12 mouse cellular contexts compared by ENCODE assay signal in genomic region chr3:116563095-116563492, GRCm38 (mm10). TPM values are rescaled to one million over a fixed set of nuclear protein-coding genes. Genes with fewer than 3 reads are reported as not detected.
DNase-seq lines count a peak whose midpoint lies in the region; ATAC-seq and TF ChIP-seq lines count a peak whose summit lies in the region.
"Had no signal": no experiment of that assay in that cellular context is flagged by ENCODE, and none has a peak within 500 bp of the region (broad histone marks: within the 10 kb centered on the region; RNA-seq: fewer than 3 reads in every experiment).

No protein-coding gene starts in this region.

- H3K27me3 ChIP-seq in lung, embryonic 15.5 days, result no peaks in the 10 kb centered on the region
- H3K27me3 ChIP-seq in liver, embryonic 14.5 days (ENCODE audit: control insufficient read depth, insufficient read depth, low read length), result no peaks in the 10 kb centered on the region
- no peaks in the 10 kb centered on the region for H3K27me3 ChIP-seq in stomach, postnatal 0 days (ENCODE audit: control insufficient read depth, insufficient read depth, low read length)
- H3K27me3 ChIP-seq: hindbrain, embryonic 12.5 days; kidney, embryonic 15.5 days had no signal

- no peak overlapping the region for H3K4me3 ChIP-seq in lung, embryonic 15.5 days
- H3K4me3 ChIP-seq in lung, adult 2 months (replicated peaks; ENCODE audit: extremely low read depth, low read depth, low read length), result no peak overlapping the region
- H3K4me3 ChIP-seq in liver, embryonic 14.5 days (ENCODE audit: insufficient read depth in 1 of 2, low read depth in 2 of 2, low read length in 2 of 2), result peak overlapping the region; percentile 72
- no peak overlapping the region for H3K4me3 ChIP-seq in stomach, postnatal 0 days (ENCODE audit: low read depth, low read length)
- H3K4me3 ChIP-seq: hindbrain, embryonic 12.5 days; kidney, embryonic 15.5 days had no signal

- no peaks in the 10 kb centered on the region for H3K4me1 ChIP-seq in lung, embryonic 15.5 days
- no peaks in the 10 kb centered on the region; the same call in 1 of the 2 replicates for H3K4me1 ChIP-seq in lung, adult 2 months (ENCODE audit: control insufficient read depth, insufficient read depth, low read length)
- H3K4me1 ChIP-seq in liver, embryonic 14.5 days (replicated peaks; ENCODE audit: control insufficient read depth in 2 of 2, insufficient read depth in 2 of 2, low read length in 1 of 2), result peaks cover 8 to 21% of the 10 kb centered on the region in 2 experiments
- H3K4me1 ChIP-seq in stomach, postnatal 0 days (replicated peaks; ENCODE audit: control insufficient read depth, insufficient read depth), result no peaks in the 10 kb centered on the region
- H3K4me1 ChIP-seq: hindbrain, embryonic 12.5 days; kidney, embryonic 15.5 days had no signal

- no peak for ATAC-seq in lung, embryonic 15.5 days (ENCODE audit: borderline replicate concordance, extremely low read depth, low FRiP score, low TSS enrichment)
- peak; percentile 69 for ATAC-seq in liver, embryonic 14.5 days (ENCODE audit: insufficient read depth)
- ATAC-seq in stomach, postnatal 0 days (ENCODE audit: low FRiP score, low TSS enrichment), result no peak

- TF ChIP-seq EP300 in liver, embryonic 14.5 days (IDR thresholded peaks at IDR 0.05; ENCODE audit: low read depth), result no peak
- no peak for TF ChIP-seq EP300 in stomach, postnatal 0 days (optimal IDR thresholded peaks at IDR 0.05)

- H3K9ac ChIP-seq in lung, embryonic 15.5 days, result no peak overlapping the region
- H3K9ac ChIP-seq in liver, embryonic 14.5 days (replicated peaks), result peak overlapping the region; percentile 86
- peak overlapping the region; percentile 31; the same call in 1 of the 2 replicates for H3K9ac ChIP-seq in stomach, postnatal 0 days (ENCODE audit: low read length)
- H3K9ac ChIP-seq: hindbrain, embryonic 12.5 days; kidney, embryonic 15.5 days had no signal

- 50% methylated on average over 7 of the region's 7 CpGs for WGBS in lung, embryonic 15.5 days
- 41% methylated on average over 7 of the region's 7 CpGs for WGBS in lung, adult 2 months
- 9% methylated on average over 7 of the region's 7 CpGs for WGBS in liver, embryonic 14.5 days (ENCODE audit: insufficient replicate concordance)
- WGBS in stomach, postnatal 0 days, result 46% methylated on average over 7 of the region's 7 CpGs

- no peaks in the 10 kb centered on the region for H3K36me3 ChIP-seq in lung, embryonic 15.5 days
- H3K36me3 ChIP-seq in liver, embryonic 14.5 days (replicated peaks; ENCODE audit: control insufficient read depth, insufficient read depth, low read depth), result no peaks in the 10 kb centered on the region
- no peaks in the 10 kb centered on the region for H3K36me3 ChIP-seq in stomach, postnatal 0 days (ENCODE audit: control insufficient read depth, insufficient read depth, low read length)
- H3K36me3 ChIP-seq: hindbrain, embryonic 12.5 days; kidney, embryonic 15.5 days had no signal

- TF ChIP-seq CTCF in lung, adult 2 months (IDR thresholded peaks at IDR 0.05; ENCODE audit: insufficient read depth, low read length), result no peak
- no peak for TF ChIP-seq CTCF in liver, embryonic 14.5 days (IDR thresholded peaks at IDR 0.05; ENCODE audit: low read depth)
- TF ChIP-seq CTCF in stomach, postnatal 0 days (IDR thresholded peaks at IDR 0.05; ENCODE audit: low read depth), result no peak

- DNase-seq in embryo, embryonic 10 days (ENCODE audit: low spot score), result peak; percentile 2
- DNase-seq in embryo, embryonic 9.5 days (ENCODE audit: extremely low spot score), result no peak
- DNase-seq in lung, adult 2 months, result no peak
- DNase-seq in liver, embryonic 14.5 days (ENCODE audit: low read depth in 3 of 3, low spot score in 3 of 3), result no peak
- DNase-seq in stomach, postnatal 0 days (ENCODE audit: low spot score), result no peak
- no peak for DNase-seq in yolk sac, embryonic 10.5 days (ENCODE audit: low spot score)
- no peak for DNase-seq in layer of hippocampus, postnatal 36 days
- DNase-seq: thymus, adult 18-20 months had no signal

- no peaks in the 10 kb centered on the region for H3K9me3 ChIP-seq in lung, embryonic 15.5 days
- peaks cover 3% of the 10 kb centered on the region for H3K9me3 ChIP-seq in liver, embryonic 14.5 days (ENCODE audit: control insufficient read depth, low read length)
- H3K9me3 ChIP-seq in stomach, postnatal 0 days (ENCODE audit: control insufficient read depth, low read length), result no peaks in the 10 kb centered on the region
- H3K9me3 ChIP-seq: hindbrain, embryonic 12.5 days; kidney, embryonic 15.5 days had no signal

- no peak overlapping the region for H3K27ac ChIP-seq in lung, embryonic 15.5 days
- peak overlapping the region; percentile 96 for H3K27ac ChIP-seq in liver, embryonic 14.5 days
- H3K27ac ChIP-seq in stomach, postnatal 0 days (replicated peaks), result no peak overlapping the region
- H3K27ac ChIP-seq: hindbrain, embryonic 12.5 days; kidney, embryonic 15.5 days had no signal

- TF ChIP-seq POLR2A in lung, adult 2 months (IDR thresholded peaks at IDR 0.05; ENCODE audit: borderline replicate concordance, extremely low read depth, low read depth, low read length), result no peak

- H3K4me2 ChIP-seq in lung, embryonic 15.5 days, result 0 out of 2 replicates have a peak overlapping the region, but pooled peaks have one; percentile 12
- peak overlapping the region; percentile 92 for H3K4me2 ChIP-seq in liver, embryonic 14.5 days (ENCODE audit: low read depth)
- peak overlapping the region; percentile 32 for H3K4me2 ChIP-seq in stomach, postnatal 0 days (replicated peaks; ENCODE audit: low read depth)
- H3K4me2 ChIP-seq: hindbrain, embryonic 12.5 days; kidney, embryonic 15.5 days; midbrain, embryonic 11.5 days had no signal

RNA-seq across cellular contexts. Expression of gene Lrrc39, which starts 0.3 kb away (rescaled TPM):
- 0.78 and 0.80 TPM in 2 replicates for polyA plus RNA-seq in lung, embryonic 15.5 days (2015; fragmentation: Nextera tagmentation; extraction: Ambion mirVana)
- 0.24 and 1.5 TPM in 2 replicates for polyA plus RNA-seq in lung, adult 2 months (2012; rRNA removed)
- 2.2 and 2.6 TPM in 2 replicates for polyA plus RNA-seq in liver, embryonic 14.5 days (2012; rRNA removed)
- 3.1 TPM in 2 replicates for polyA plus RNA-seq in liver, embryonic 14.5 days (2014; fragmentation: Nextera tagmentation; extraction: Ambion mirVana)
- 2.6 and 2.7 TPM in 2 replicates for polyA plus RNA-seq in stomach, postnatal 0 days (2015; fragmentation: Nextera tagmentation; extraction: Ambion mirVana)
- total RNA-seq in layer of hippocampus, postnatal 36 days (2021), result not detected

RNA-seq across cellular contexts. Expression of gene Sass6, which starts 31.7 kb away (rescaled TPM):
- 24.5 and 26.0 TPM in 2 replicates for polyA plus RNA-seq in lung, embryonic 15.5 days (2015; fragmentation: Nextera tagmentation; extraction: Ambion mirVana)
- 1.1 and 1.7 TPM in 2 replicates for polyA plus RNA-seq in lung, adult 2 months (2012; rRNA removed)
- 4.7 and 7.7 TPM in 2 replicates for polyA plus RNA-seq in liver, embryonic 14.5 days (2012; rRNA removed)
- 16.1 and 18.9 TPM in 2 replicates for polyA plus RNA-seq in liver, embryonic 14.5 days (2014; fragmentation: Nextera tagmentation; extraction: Ambion mirVana)
- 5.0 TPM in 2 replicates for polyA plus RNA-seq in stomach, postnatal 0 days (2015; fragmentation: Nextera tagmentation; extraction: Ambion mirVana)
- total RNA-seq in layer of hippocampus, postnatal 36 days (2021), result 1 to 10 TPM; 8.2 to 9.2 TPM

RNA-seq across cellular contexts. Expression of gene Dbt, which starts 50.2 kb away (rescaled TPM):
- 17.3 TPM in 2 replicates for polyA plus RNA-seq in lung, embryonic 15.5 days (2015; fragmentation: Nextera tagmentation; extraction: Ambion mirVana)
- 4.1 and 6.9 TPM in 2 replicates for polyA plus RNA-seq in lung, adult 2 months (2012; rRNA removed)
- polyA plus RNA-seq in liver, embryonic 14.5 days (2012; rRNA removed), result 6.7 and 10.0 TPM in 2 replicates
- polyA plus RNA-seq in liver, embryonic 14.5 days (2014; fragmentation: Nextera tagmentation; extraction: Ambion mirVana), result 5.8 and 6.0 TPM in 2 replicates
- 11.1 and 14.3 TPM in 2 replicates for polyA plus RNA-seq in stomach, postnatal 0 days (2015; fragmentation: Nextera tagmentation; extraction: Ambion mirVana)
- 10 to 100 TPM; 17.5 to 24.7 TPM for total RNA-seq in layer of hippocampus, postnatal 36 days (2021)

RNA-seq across cellular contexts. Expression of gene Trmt13, which starts 51.3 kb away (rescaled TPM):
- polyA plus RNA-seq in lung, embryonic 15.5 days (2015; fragmentation: Nextera tagmentation; extraction: Ambion mirVana), result 24.0 and 24.9 TPM in 2 replicates
- 4.0 and 6.2 TPM in 2 replicates for polyA plus RNA-seq in lung, adult 2 months (2012; rRNA removed)
- polyA plus RNA-seq in liver, embryonic 14.5 days (2012; rRNA removed), result 3.7 and 7.3 TPM in 2 replicates
- polyA plus RNA-seq in liver, embryonic 14.5 days (2014; fragmentation: Nextera tagmentation; extraction: Ambion mirVana), result 5.2 and 7.8 TPM in 2 replicates
- polyA plus RNA-seq in stomach, postnatal 0 days (2015; fragmentation: Nextera tagmentation; extraction: Ambion mirVana), result 12.6 and 13.0 TPM in 2 replicates
- 10 to 100 TPM; 18.4 to 21.3 TPM for total RNA-seq in layer of hippocampus, postnatal 36 days (2021)

RNA-seq across cellular contexts. Expression of gene Rtca, which starts 55.1 kb away (rescaled TPM):
- 65.1 and 65.6 TPM in 2 replicates for polyA plus RNA-seq in lung, embryonic 15.5 days (2015; fragmentation: Nextera tagmentation; extraction: Ambion mirVana)
- 23.6 and 25.6 TPM in 2 replicates for polyA plus RNA-seq in lung, adult 2 months (2012; rRNA removed)
- 11.4 and 18.6 TPM in 2 replicates for polyA plus RNA-seq in liver, embryonic 14.5 days (2012; rRNA removed)
- polyA plus RNA-seq in liver, embryonic 14.5 days (2014; fragmentation: Nextera tagmentation; extraction: Ambion mirVana), result 27.3 TPM in 2 replicates
- polyA plus RNA-seq in stomach, postnatal 0 days (2015; fragmentation: Nextera tagmentation; extraction: Ambion mirVana), result 42.9 and 44.0 TPM in 2 replicates
- 10 to 100 TPM; 52.1 to 55.0 TPM for total RNA-seq in layer of hippocampus, postnatal 36 days (2021)

Comparison
In these comparisons a context has a peak if more than half of its experiments do, and no peak if none do; other contexts are left out.
1. H3K4me2 ChIP-seq: peak in every context shown above with its lines; median percentile 92 in liver, embryonic 14.5 days; 32 in stomach, postnatal 0 days; 12 in lung, embryonic 15.5 days.
2. H3K4me3 ChIP-seq: peak in liver, embryonic 14.5 days (2 of 2); none in lung, embryonic 15.5 days (single experiment), lung, adult 2 months (single experiment) and stomach, postnatal 0 days (single experiment).